Mouse (Mus musculus): ENCODE results near the gene Ano1.

Gene Ano1

GRCm38 (mm10) chr7:144634875-144635274 lies 116.9 kb downstream of the Ano1 start:
- no peak for DNase-seq (ENCODE audit: low spot score in 2 of 2)

GRCm38 (mm10) chr7:144634450-144634849 lies 117.3 kb downstream of the Ano1 start:
- DNase-seq (ENCODE audit: low spot score in 2 of 2), result no peak

- DNase-seq (ENCODE audit: low spot score in 2 of 2), result no peak
Observed at GRCm38 (mm10) chr7:144632321-144632720, 119.5 kb downstream of the Ano1 start.

- no peak for DNase-seq (ENCODE audit: low spot score in 2 of 2)
Observed at GRCm38 (mm10) chr7:144630622-144631021, 121.2 kb downstream of the Ano1 start.

GRCm38 (mm10) chr7:144628334-144628915 lies 123.3 kb downstream of the Ano1 start:
- DNase-seq (ENCODE audit: low spot score in 2 of 2), result peak; percentile 44 to 54

- DNase-seq (ENCODE audit: low spot score in 2 of 2), result no peak
Observed at GRCm38 (mm10) chr7:144627606-144628333, 124.0 kb downstream of the Ano1 start.

- peak; percentile 44 to 61 for DNase-seq (ENCODE audit: low spot score in 2 of 2)
Observed at GRCm38 (mm10) chr7:144626042-144626441, 125.7 kb downstream of the Ano1 start.

- peak; percentile 58 to 62 for DNase-seq (ENCODE audit: low spot score in 2 of 2)
Observed at GRCm38 (mm10) chr7:144620721-144621681, 130.8 kb downstream of the Ano1 start.

- no peak for DNase-seq (ENCODE audit: low spot score in 2 of 2)
Observed at GRCm38 (mm10) chr7:144620315-144620714, 131.5 kb downstream of the Ano1 start.

- DNase-seq (ENCODE audit: low spot score in 2 of 2), result no peak
Observed at GRCm38 (mm10) chr7:144615343-144615742, 136.4 kb downstream of the Ano1 start.

GRCm38 (mm10) chr7:144612829-144613228 lies 138.9 kb downstream of the Ano1 start:
- DNase-seq (ENCODE audit: low spot score in 2 of 2), result no peak

- no peak for DNase-seq (ENCODE audit: low spot score in 2 of 2)
Observed at GRCm38 (mm10) chr7:144612351-144612750, 139.4 kb downstream of the Ano1 start.

GRCm38 (mm10) chr7:144611595-144611994 lies 140.2 kb downstream of the Ano1 start:
- no peak for DNase-seq (ENCODE audit: low spot score in 2 of 2)

- DNase-seq (ENCODE audit: low spot score in 2 of 2), result no peak
Observed at GRCm38 (mm10) chr7:144609568-144609967, 142.2 kb downstream of the Ano1 start.

GRCm38 (mm10) chr7:144607862-144608261 lies 143.9 kb downstream of the Ano1 start:
- no peak for DNase-seq (ENCODE audit: low spot score in 2 of 2)

- no peak for DNase-seq (ENCODE audit: low spot score in 2 of 2)
Observed at GRCm38 (mm10) chr7:144604735-144605134, 147.0 kb downstream of the Ano1 start.

GRCm38 (mm10) chr7:144604291-144604690 lies 147.5 kb downstream of the Ano1 start:
- DNase-seq (ENCODE audit: low spot score in 2 of 2), result no peak

- DNase-seq (ENCODE audit: low spot score in 2 of 2), result no peak
Observed at GRCm38 (mm10) chr7:144600333-144600900, 151.4 kb downstream of the Ano1 start.

- DNase-seq (ENCODE audit: low spot score in 2 of 2), result peak; percentile 39 to 47
Observed at GRCm38 (mm10) chr7:144589508-144589907, 162.3 kb downstream of the Ano1 start.

- DNase-seq (ENCODE audit: low spot score in 2 of 2), result peak in 1 of 2 experiments; percentile 70
Observed at GRCm38 (mm10) chr7:144587291-144587690, 164.5 kb downstream of the Ano1 start.

- DNase-seq (ENCODE audit: low spot score in 2 of 2), result peak; percentile 77 to 86
Observed at GRCm38 (mm10) chr7:144585648-144586047, 166.1 kb downstream of the Ano1 start.

- peak in 1 of 2 experiments; percentile 61 for DNase-seq (ENCODE audit: low spot score in 2 of 2)
Observed at GRCm38 (mm10) chr7:144583619-144584018, 168.2 kb downstream of the Ano1 start.

All from right cerebral cortex, postnatal 10 days (tissue).